Mouse (Mus musculus) T-helper 2 cell (primary cell): ENCODE measurements around the gene Itih2.

Experiments
- in situ Hi-C: fragments of 300-600 bp; cut with MboI, MseI; formaldehyde crosslinking; loops from one replicate; pipeline ENCODE4 v1.15.1; 2025; ENCODE audit warnings: high pct_unique_total_duplicates

Gene Itih2

GRCm38 (mm10) chr2:10131296-10131695, at the start of gene Itih2:
Itih2 (minus strand) TSS chr2:10131396.
- in situ Hi-C loops = loop anchor here (10.0 kb wide), 1 partner anchor 164 kb away; no protein-coding TSS in a partner anchor

GRCm38 (mm10) chr2:10169991-10170390, 38.8 kb upstream of the Itih2 start:
- in situ Hi-C loops = no loop called here

- in situ Hi-C loops = no loop called here
Observed at GRCm38 (mm10) chr2:10168016-10168415, 36.8 kb upstream of the Itih2 start.

GRCm38 (mm10) chr2:10167283-10167682, 36.1 kb upstream of the Itih2 start:
- in situ Hi-C loops = no loop called here

GRCm38 (mm10) chr2:10166635-10167034, 35.4 kb upstream of the Itih2 start:
- in situ Hi-C loops = no loop called here

- in situ Hi-C loops = no loop called here
Observed at GRCm38 (mm10) chr2:10162011-10162410, 30.8 kb upstream of the Itih2 start.

GRCm38 (mm10) chr2:10157184-10157583, 26.0 kb upstream of the Itih2 start:
- in situ Hi-C loops = loop anchor here (10.0 kb wide), 1 partner anchor 988 kb away; no protein-coding TSS in a partner anchor

GRCm38 (mm10) chr2:10153201-10154075, 22.2 kb upstream of the Itih2 start, which contains the start of gene Itih5:
Itih5 (plus strand) TSS chr2:10153571.
- in situ Hi-C loops = loop anchor here (10.0 kb wide), 1 partner anchor 991 kb away; no protein-coding TSS in a partner anchor

- in situ Hi-C loops = loop anchor here (10.0 kb wide), 1 partner anchor 992 kb away; no protein-coding TSS in a partner anchor
Observed at GRCm38 (mm10) chr2:10152590-10152989, 21.4 kb upstream of the Itih2 start.

- in situ Hi-C loops = no loop called here
Observed at GRCm38 (mm10) chr2:10147176-10147575, 16.0 kb upstream of the Itih2 start.

GRCm38 (mm10) chr2:10145514-10145913, 14.3 kb upstream of the Itih2 start:
- in situ Hi-C loops = no loop called here

GRCm38 (mm10) chr2:10142472-10143454, 11.6 kb upstream of the Itih2 start:
- in situ Hi-C loops = no loop called here

GRCm38 (mm10) chr2:10140456-10140855, 9.3 kb upstream of the Itih2 start:
- in situ Hi-C loops = no loop called here

- in situ Hi-C loops = loop anchor here (5.0 to 10.0 kb wide), 2 partner anchors 35 to 157 kb away; no protein-coding TSS in a partner anchor
Observed at GRCm38 (mm10) chr2:10137320-10137719, 6.1 kb upstream of the Itih2 start.

GRCm38 (mm10) chr2:10133941-10134340, 2.7 kb upstream of the Itih2 start:
- in situ Hi-C loops = loop anchor here (10.0 kb wide), 1 partner anchor 161 kb away; no protein-coding TSS in a partner anchor

GRCm38 (mm10) chr2:10132128-10132527, 932 bp upstream of the Itih2 start:
- in situ Hi-C loops = loop anchor here (10.0 kb wide), 1 partner anchor 163 kb away; no protein-coding TSS in a partner anchor

- in situ Hi-C loops = loop anchor here (10.0 kb wide), 1 partner anchor 164 kb away; no protein-coding TSS in a partner anchor
Observed at GRCm38 (mm10) chr2:10130341-10130990, 730 bp downstream of the Itih2 start.

- in situ Hi-C loops = no loop called here
Observed at GRCm38 (mm10) chr2:10128571-10128970, 2.6 kb downstream of the Itih2 start.

GRCm38 (mm10) chr2:10127471-10127870, 3.7 kb downstream of the Itih2 start:
- in situ Hi-C loops = no loop called here

GRCm38 (mm10) chr2:10126122-10126521, 5.1 kb downstream of the Itih2 start:
- in situ Hi-C loops = no loop called here

GRCm38 (mm10) chr2:10121826-10122225, 9.4 kb downstream of the Itih2 start:
- in situ Hi-C loops = no loop called here
